Mouse (Mus musculus): Measurements from ENCODE around the gene D3Ertd254e.
"Not testable (repeated sequence)": the region's sequence is repeated elsewhere in the genome, so short reads cannot be mapped to it uniquely, and the experiment has no call there.

D3Ertd254e gene

GRCm38 (mm10) chr3:36150934-36151686, at the start of gene D3Ertd254e:
D3Ertd254e (plus strand) TSS chr3:36151017.
- peak; percentile 76 to 80 for DNase-seq (ENCODE audit: low spot score in 2 of 2)

GRCm38 (mm10) chr3:36116076-36116475, 34.7 kb upstream of the D3Ertd254e start:
- DNase-seq (ENCODE audit: low spot score in 2 of 2) = no peak

GRCm38 (mm10) chr3:36119684-36120548, 30.9 kb upstream of the D3Ertd254e start:
- no peak for DNase-seq (ENCODE audit: low spot score in 2 of 2)

- DNase-seq (ENCODE audit: low spot score in 2 of 2) = not testable (repeated sequence)
Measured at GRCm38 (mm10) chr3:36126176-36126575, 24.6 kb upstream of the D3Ertd254e start.

- DNase-seq (ENCODE audit: low spot score in 2 of 2) = no peak
Measured at GRCm38 (mm10) chr3:36136152-36136551, 14.7 kb upstream of the D3Ertd254e start.

GRCm38 (mm10) chr3:36137560-36137959, 13.3 kb upstream of the D3Ertd254e start:
- peak in 1 of 2 experiments; percentile 26 for DNase-seq (ENCODE audit: low spot score in 2 of 2)

- no peak for DNase-seq (ENCODE audit: low spot score in 2 of 2)
Measured at GRCm38 (mm10) chr3:36138171-36138660, 12.6 kb upstream of the D3Ertd254e start.

- no peak for DNase-seq (ENCODE audit: low spot score in 2 of 2)
Measured at GRCm38 (mm10) chr3:36138996-36139395, 11.8 kb upstream of the D3Ertd254e start.

GRCm38 (mm10) chr3:36150537-36150933, 282 bp upstream of the D3Ertd254e start:
- DNase-seq (ENCODE audit: low spot score in 2 of 2) = no peak

GRCm38 (mm10) chr3:36155268-36155667, 4.5 kb downstream of the D3Ertd254e start:
- no peak for DNase-seq (ENCODE audit: low spot score in 2 of 2)

- DNase-seq (ENCODE audit: low spot score in 2 of 2) = no peak
Measured at GRCm38 (mm10) chr3:36170670-36171210, 19.9 kb downstream of the D3Ertd254e start.

- no peak for DNase-seq (ENCODE audit: low spot score in 2 of 2)
Measured at GRCm38 (mm10) chr3:36171348-36171747, 20.5 kb downstream of the D3Ertd254e start.

- no peak for DNase-seq (ENCODE audit: low spot score in 2 of 2)
Measured at GRCm38 (mm10) chr3:36173761-36174160, 22.9 kb downstream of the D3Ertd254e start.

- DNase-seq (ENCODE audit: low spot score in 2 of 2) = peak in 1 of 2 experiments; percentile 7
Measured at GRCm38 (mm10) chr3:36181519-36181918, 30.7 kb downstream of the D3Ertd254e start.

GRCm38 (mm10) chr3:36186510-36186909, 35.7 kb downstream of the D3Ertd254e start:
- DNase-seq (ENCODE audit: low spot score in 2 of 2) = no peak

- no peak for DNase-seq (ENCODE audit: low spot score in 2 of 2)
Measured at GRCm38 (mm10) chr3:36189243-36189642, 38.4 kb downstream of the D3Ertd254e start.

- DNase-seq (ENCODE audit: low spot score in 2 of 2) = no peak
Measured at GRCm38 (mm10) chr3:36201098-36201497, 50.3 kb downstream of the D3Ertd254e start.

- no peak for DNase-seq (ENCODE audit: low spot score in 2 of 2)
Measured at GRCm38 (mm10) chr3:36202932-36203331, 52.1 kb downstream of the D3Ertd254e start.

GRCm38 (mm10) chr3:36207520-36208264, 56.9 kb downstream of the D3Ertd254e start:
- no peak for DNase-seq (ENCODE audit: low spot score in 2 of 2)

GRCm38 (mm10) chr3:36209776-36210555, 59.1 kb downstream of the D3Ertd254e start:
- no peak for DNase-seq (ENCODE audit: low spot score in 2 of 2)

- no peak for DNase-seq (ENCODE audit: low spot score in 2 of 2)
Measured at GRCm38 (mm10) chr3:36210939-36211338, 60.1 kb downstream of the D3Ertd254e start.
